Mouse (Mus musculus) gastrocnemius, postnatal 25 days (tissue): ENCODE results near the gene Kitl. TPM values are rescaled to one million over a fixed set of nuclear protein-coding genes. Genes with fewer than 3 reads are reported as not detected.
A peak's percentile ranks its signal among the peaks of the same experiment; 100 is the strongest.

Source experiments
- DNase-seq: peaks from one replicate; pipeline ENCODE4 v3.0.0; 2022
- long read RNA-seq, 2 experiments: library from polyadenylated mRNA; stranded (forward); transcript quantifications; one replicate each; pipeline ENCODE4 v2.0.0; 2021
- total RNA-seq, 2 experiments: library from RNA; stranded (reverse); gene quantifications; 1 replicate in 1 of 2; 2 replicates in 1 of 2; pipeline ENCODE4 v1.2.3; 2021

Gene Kitl
- 10 to 100 TPM; 20.4 to 22.3 TPM for total RNA-seq
- long read RNA-seq, experiment 1, full-length matches to known transcripts, result 4 of 8 reads
- long read RNA-seq, experiment 1, partial matches to known transcripts, result 1 of 8 reads
- long read RNA-seq, experiment 1, other reads (novel, unspliced or antisense), result 3 of 8 reads
- long read RNA-seq, experiment 2, full-length matches to known transcripts, result 21 of 22 reads
- long read RNA-seq, experiment 2, partial matches to known transcripts, result 0 of 22 reads
- long read RNA-seq, experiment 2, other reads (novel, unspliced or antisense), result 1 of 22 reads

GRCm38 (mm10) chr10:100015370-100016325 lies at the start of gene Kitl:
Kitl (plus strand) TSS chr10:100015630.
- DNase-seq, result peak; percentile 73

- DNase-seq, result no peak
Measured at GRCm38 (mm10) chr10:99972866-99973265, 42.6 kb upstream of the Kitl start.

- DNase-seq, result no peak
Measured at GRCm38 (mm10) chr10:99980096-99980495, 35.3 kb upstream of the Kitl start.

- DNase-seq, result no peak
Measured at GRCm38 (mm10) chr10:99980916-99981315, 34.5 kb upstream of the Kitl start.

GRCm38 (mm10) chr10:99981887-99982286 lies 33.5 kb upstream of the Kitl start:
- DNase-seq, result no peak

- no peak for DNase-seq
Measured at GRCm38 (mm10) chr10:99986745-99987144, 28.7 kb upstream of the Kitl start.

- no peak for DNase-seq
Measured at GRCm38 (mm10) chr10:99989758-99990157, 25.7 kb upstream of the Kitl start.

- DNase-seq, result no peak
Measured at GRCm38 (mm10) chr10:99992121-99992520, 23.3 kb upstream of the Kitl start.

GRCm38 (mm10) chr10:100001452-100001851 lies 14.0 kb upstream of the Kitl start:
- no peak for DNase-seq

GRCm38 (mm10) chr10:100003797-100004196 lies 11.6 kb upstream of the Kitl start:
- no peak for DNase-seq

- DNase-seq, result no peak
Measured at GRCm38 (mm10) chr10:100009681-100010080, 5.7 kb upstream of the Kitl start.

- no peak for DNase-seq
Measured at GRCm38 (mm10) chr10:100010291-100010690, 5.1 kb upstream of the Kitl start.

- DNase-seq, result no peak
Measured at GRCm38 (mm10) chr10:100014096-100014495, 1.3 kb upstream of the Kitl start.

- peak; percentile 46 for DNase-seq
Measured at GRCm38 (mm10) chr10:100016326-100016709, 888 bp downstream of the Kitl start.

- DNase-seq, result no peak
Measured at GRCm38 (mm10) chr10:100016941-100017770, 1.7 kb downstream of the Kitl start.

GRCm38 (mm10) chr10:100017771-100018070 lies 2.3 kb downstream of the Kitl start:
- DNase-seq, result no peak

- no peak for DNase-seq
Measured at GRCm38 (mm10) chr10:100018493-100018892, 3.1 kb downstream of the Kitl start.

- no peak for DNase-seq
Measured at GRCm38 (mm10) chr10:100019246-100020195, 4.1 kb downstream of the Kitl start.

GRCm38 (mm10) chr10:100022090-100022834 lies 6.8 kb downstream of the Kitl start:
- DNase-seq, result no peak

- no peak for DNase-seq
Measured at GRCm38 (mm10) chr10:100022835-100023093, 7.3 kb downstream of the Kitl start.

GRCm38 (mm10) chr10:100025665-100026064 lies 10.2 kb downstream of the Kitl start:
- no peak for DNase-seq
